Mouse (Mus musculus) G1E (cell line): ENCODE results near the gene Ntrk3. TPM values are rescaled to one million over a fixed set of nuclear protein-coding genes. Genes with fewer than 3 reads are reported as not detected.

Experiments
- ATAC-seq: 2 replicates; pipeline ENCODE4 v1.8.0; 2016; ENCODE audit warnings: mild to moderate bottlenecking; ENCODE audit not compliant: insufficient number of reproducible peaks, poor library complexity, low FRiP score, severe bottlenecking; ENCODE audit errors: extremely low read depth
- DNase-seq: peaks from one replicate; pipeline ENCODE4 v3.0.0; 2012; ENCODE audit warnings: low spot score
- H3K27me3 ChIP-seq: 2 replicates; pipeline ENCODE4 v1.6.1; 2012; ENCODE audit warnings: mild to moderate bottlenecking, low read length, inconsistent platforms; ENCODE audit not compliant: insufficient read depth
- H3K36me3 ChIP-seq: replicated peaks from 2 replicates; pipeline ENCODE3; 2012; ENCODE audit warnings: mild to moderate bottlenecking, inconsistent platforms
- H3K4me1 ChIP-seq: 2 replicates; pipeline ENCODE4 v1.6.1; 2012; ENCODE audit warnings: low read depth, low read length, inconsistent platforms, mixed read lengths; ENCODE audit not compliant: insufficient read depth
- H3K4me3 ChIP-seq: 2 replicates; pipeline ENCODE4 v1.5.1; 2012; ENCODE audit warnings: low read depth, mild to moderate bottlenecking, inconsistent platforms, low read length, moderate library complexity, mixed read lengths
- H3K9me3 ChIP-seq: replicated peaks from 2 replicates; pipeline ENCODE4 v1.6.1; 2012; ENCODE audit warnings: inconsistent platforms
- CTCF ChIP-seq: IDR thresholded peaks from 2 replicates; pipeline ENCODE4 v1.5.1; 2012; ENCODE audit warnings: low read depth, low read length, inconsistent platforms, mixed read lengths
- GATA1 ChIP-seq: IDR thresholded peaks from 2 replicates; pipeline ENCODE4 v1.6.1; 2012; ENCODE audit warnings: borderline replicate concordance, low read length, inconsistent platforms, mixed read lengths
- GATA2 ChIP-seq: IDR thresholded peaks from 2 replicates; pipeline ENCODE4 v1.6.1; 2012; ENCODE audit warnings: low read depth, low read length, inconsistent platforms, borderline replicate concordance
- POLR2AphosphoS5 ChIP-seq: IDR thresholded peaks from 2 replicates; pipeline ENCODE4 v1.6.1; 2012; ENCODE audit warnings: low read depth, low read length, inconsistent platforms; ENCODE audit not compliant: insufficient replicate concordance
- TAL1 ChIP-seq: conservative IDR thresholded peaks from 2 replicates; pipeline ENCODE4 v1.6.1; 2012; ENCODE audit warnings: low read depth, low read length, inconsistent platforms, mixed read lengths
- polyA plus RNA-seq: library from polyadenylated mRNA; stranded (reverse); fragments of >175 nt; gene quantifications from 2 replicates; pipeline ENCODE4 v1.2.3, GENCODE M21; 2012
- total RNA-seq, 2 experiments: library from RNA; stranded (forward) in 1 of 2; stranded (reverse) in 1 of 2; fragments of 200-1000 nt in 1 of 2; fragments of >200 nt in 1 of 2; fragmentation: Nextera tagmentation in 1 of 2; gene quantifications; 2 replicates each; pipeline ENCODE4 v1.2.3; 2014 to 2017

Gene Ntrk3
- total and polyA plus RNA-seq, 3 experiments, result 0.27 TPM; not detected in 2

- Histone ChIP-seq H3K4me3 (no peak overlapping the region), H3K27me3 (no peaks in the 10 kb centered on the region; the same call in 1 of the 2 replicates), H3K9me3 (peaks cover 21% of the 10 kb centered on the region), H3K36me3 (no peaks in the 10 kb centered on the region), H3K4me1 (no peaks in the 10 kb centered on the region)
- ATAC-seq (no peak), DNase-seq (no peak)
- TF ChIP-seq GATA1 (no peak), GATA2 (no peak), TAL1 (no peak)
Measured at GRCm38 (mm10) chr7:78579461-78580234, 158.2 kb downstream of the Ntrk3 start.

GRCm38 (mm10) chr7:78578461-78579359 lies 159.1 kb downstream of the Ntrk3 start:
- no peak for TF ChIP-seq CTCF
- TF ChIP-seq POLR2AphosphoS5, result no peak
- no peak for TF ChIP-seq GATA1
- no peak for TF ChIP-seq TAL1
- TF ChIP-seq GATA2, result no peak
- Histone ChIP-seq H3K27me3 (no peaks in the 10 kb centered on the region; the same call in 1 of the 2 replicates), H3K4me3 (no peak overlapping the region), H3K4me1 (no peaks in the 10 kb centered on the region), H3K9me3 (peaks cover 24% of the 10 kb centered on the region), H3K36me3 (no peaks in the 10 kb centered on the region)
- DNase-seq (no peak), ATAC-seq (no peak)

- ATAC-seq (no peak), DNase-seq (no peak)
- no peaks in the 10 kb centered on the region for H3K4me1 ChIP-seq
- H3K36me3 ChIP-seq, result no peaks in the 10 kb centered on the region
- no peak overlapping the region for H3K4me3 ChIP-seq
- no peaks in the 10 kb centered on the region; the same call in 1 of the 2 replicates for H3K27me3 ChIP-seq
- TF ChIP-seq CTCF (no peak), TAL1 (no peak), POLR2AphosphoS5 (no peak), GATA2 (no peak), GATA1 (no peak)
- peaks cover 24% of the 10 kb centered on the region for H3K9me3 ChIP-seq
Measured at GRCm38 (mm10) chr7:78578111-78578460, 159.7 kb downstream of the Ntrk3 start.

GRCm38 (mm10) chr7:78577462-78578110 lies 160.2 kb downstream of the Ntrk3 start:
- Histone ChIP-seq H3K27me3 (no peaks in the 10 kb centered on the region; the same call in 1 of the 2 replicates), H3K4me1 (no peaks in the 10 kb centered on the region), H3K4me3 (no peak overlapping the region), H3K36me3 (no peaks in the 10 kb centered on the region), H3K9me3 (peaks cover 24% of the 10 kb centered on the region)
- ATAC-seq (no peak), DNase-seq (no peak)
- TF ChIP-seq POLR2AphosphoS5 (no peak), TAL1 (no peak), CTCF (no peak), GATA2 (no peak)

GRCm38 (mm10) chr7:78576706-78577461 lies 160.9 kb downstream of the Ntrk3 start:
- Histone ChIP-seq H3K4me1 (no peaks in the 10 kb centered on the region), H3K27me3 (no peaks in the 10 kb centered on the region; the same call in 1 of the 2 replicates), H3K36me3 (no peaks in the 10 kb centered on the region), H3K9me3 (peaks cover 24% of the 10 kb centered on the region), H3K4me3 (no peak overlapping the region)
- no peak for ATAC-seq
- TF ChIP-seq TAL1 (no peak), GATA1 (no peak), GATA2 (no peak), POLR2AphosphoS5 (no peak)
- DNase-seq, result no peak
